Comparison of ENCODE assay signal across 10 mouse cellular contexts in genomic region chr3:121724553-121724952, GRCm38 (mm10). TPM values are rescaled to one million over a fixed set of nuclear protein-coding genes. Genes with fewer than 3 reads are reported as not detected.
DNase-seq lines count a peak whose midpoint lies in the region; ATAC-seq lines count a peak whose summit lies in the region.
"Had no signal": no experiment of that assay in that cellular context is flagged by ENCODE, and none has a peak within 500 bp of the region (broad histone marks: within the 10 kb centered on the region; RNA-seq: fewer than 3 reads in every experiment).

No protein-coding gene starts in this region.

- peak overlapping the region; percentile 89 for H3K4me2 ChIP-seq in heart, embryonic 12.5 days
- H3K4me2 ChIP-seq in heart, embryonic 15.5 days: peak overlapping the region; percentile 92
- H3K4me2 ChIP-seq in midbrain, embryonic 13.5 days (replicated peaks): peak overlapping the region; percentile 84

- peak overlapping the region; percentile 42; the same call in 1 of the 2 replicates for H3K9ac ChIP-seq in heart, embryonic 12.5 days
- H3K9ac ChIP-seq in heart, embryonic 15.5 days: 0 out of 2 replicates have a peak overlapping the region, but pooled peaks have one; percentile 3
- no peak overlapping the region for H3K9ac ChIP-seq in midbrain, embryonic 13.5 days (replicated peaks)

- H3K36me3 ChIP-seq in heart, embryonic 12.5 days: peaks cover 1% of the 10 kb centered on the region; the same call in 1 of the 2 replicates
- H3K36me3 ChIP-seq in heart, embryonic 15.5 days: no peaks in the 10 kb centered on the region
- H3K36me3 ChIP-seq in midbrain, embryonic 13.5 days: no peaks in the 10 kb centered on the region

- peaks cover 8% of the 10 kb centered on the region; the same call in 1 of the 2 replicates for H3K27me3 ChIP-seq in heart, embryonic 12.5 days (replicated peaks)
- peaks cover 7% of the 10 kb centered on the region; the same call in 1 of the 2 replicates for H3K27me3 ChIP-seq in heart, embryonic 15.5 days
- H3K27me3 ChIP-seq in midbrain, embryonic 13.5 days: peaks cover 32% of the 10 kb centered on the region

- 29% methylated on average over 12 of the region's 12 CpGs for WGBS in heart, embryonic 12.5 days
- WGBS in heart, embryonic 15.5 days: 32% methylated on average over 12 of the region's 12 CpGs
- WGBS in midbrain, embryonic 13.5 days: 47% methylated on average over 12 of the region's 12 CpGs

- H3K9me3 ChIP-seq in heart, embryonic 12.5 days (replicated peaks): no peaks in the 10 kb centered on the region
- no peaks in the 10 kb centered on the region for H3K9me3 ChIP-seq in heart, embryonic 15.5 days (replicated peaks)
- no peaks in the 10 kb centered on the region for H3K9me3 ChIP-seq in midbrain, embryonic 13.5 days

- ATAC-seq in heart, embryonic 12.5 days (ENCODE audit: insufficient number of reproducible peaks, low FRiP score): no peak
- no peak for ATAC-seq in heart, embryonic 15.5 days (replicated peaks; ENCODE audit: insufficient number of reproducible peaks, insufficient read depth, low FRiP score, low read depth)
- ATAC-seq in midbrain, embryonic 13.5 days: no peak
- ATAC-seq in granulocyte monocyte progenitor cell, adult 5-6 weeks (replicated peaks; ENCODE audit: poor library complexity, severe bottlenecking): no peak
- ATAC-seq: CD4-positive, CD25-positive, alpha-beta regulatory T cell, adult 4 months had no signal

- DNase-seq in heart, adult 9 months (ENCODE audit: low spot score in 2 of 2): no peak
- DNase-seq in NIH3T3 (ENCODE audit: low read depth): peak; percentile 57
- no peak for DNase-seq in frontal cortex, postnatal 14 days (ENCODE audit: low spot score in 2 of 2)
- no peak for DNase-seq in spleen, adult 18-20 months
- DNase-seq: adrenal gland, postnatal 10 days had no signal

- peaks cover 29% of the 10 kb centered on the region for H3K4me1 ChIP-seq in heart, embryonic 12.5 days (replicated peaks)
- peaks cover 30% of the 10 kb centered on the region for H3K4me1 ChIP-seq in heart, embryonic 15.5 days (replicated peaks)
- H3K4me1 ChIP-seq in midbrain, embryonic 13.5 days (replicated peaks): peaks cover 31% of the 10 kb centered on the region

- H3K27ac ChIP-seq in heart, embryonic 12.5 days (ENCODE audit: poor library complexity, severe bottlenecking): no peak overlapping the region
- H3K27ac ChIP-seq in heart, embryonic 15.5 days: no peak overlapping the region
- no peak overlapping the region for H3K27ac ChIP-seq in midbrain, embryonic 13.5 days

- H3K4me3 ChIP-seq in heart, embryonic 12.5 days: peak overlapping the region; percentile 72
- peak overlapping the region; percentile 77 for H3K4me3 ChIP-seq in heart, embryonic 15.5 days
- peak overlapping the region; percentile 68 for H3K4me3 ChIP-seq in midbrain, embryonic 13.5 days (replicated peaks)

RNA-seq across cellular contexts. Expression of gene F3, which starts 1.2 kb away (rescaled TPM):
- 6.3 and 9.1 TPM in 2 replicates for polyA plus RNA-seq in heart, embryonic 12.5 days (2016; fragmentation: Nextera tagmentation; extraction: Ambion mirVana)
- 7.7 and 10.7 TPM in 2 replicates for polyA plus RNA-seq in heart, embryonic 15.5 days (2015; fragmentation: Nextera tagmentation; extraction: Ambion mirVana)
- polyA plus RNA-seq in midbrain, embryonic 13.5 days (2015; fragmentation: Nextera tagmentation; extraction: Ambion mirVana): 5.0 and 5.5 TPM in 2 replicates
- total RNA-seq in granulocyte monocyte progenitor cell, adult 5-6 weeks (2014; fragmentation: Nextera tagmentation): 1.1 and 7.2 TPM in 2 replicates
- total RNA-seq in granulocyte monocyte progenitor cell, adult 5-6 weeks (2017): 0.26 and 2.3 TPM in 2 replicates
- polyA plus RNA-seq: CD4-positive, CD25-positive, alpha-beta regulatory T cell, adult 4 months had no signal

RNA-seq across cellular contexts. Expression of gene 4930432M17Rik, which starts 54.0 kb away (rescaled TPM):
- polyA plus RNA-seq in heart, embryonic 12.5 days (2016; fragmentation: Nextera tagmentation; extraction: Ambion mirVana): not detected in 2 replicates
- not detected in 2 replicates for polyA plus RNA-seq in heart, embryonic 15.5 days (2015; fragmentation: Nextera tagmentation; extraction: Ambion mirVana)
- not detected in 2 replicates for polyA plus RNA-seq in midbrain, embryonic 13.5 days (2015; fragmentation: Nextera tagmentation; extraction: Ambion mirVana)
- not detected in 2 replicates for total RNA-seq in granulocyte monocyte progenitor cell, adult 5-6 weeks (2014; fragmentation: Nextera tagmentation)
- not detected in 2 replicates for total RNA-seq in granulocyte monocyte progenitor cell, adult 5-6 weeks (2017)
- total RNA-seq: adrenal gland, postnatal 10 days had no signal
- polyA plus RNA-seq: CD4-positive, CD25-positive, alpha-beta regulatory T cell, adult 4 months had no signal
